Mouse (Mus musculus): ENCODE measurements around the gene Bzw1.

DNA sequence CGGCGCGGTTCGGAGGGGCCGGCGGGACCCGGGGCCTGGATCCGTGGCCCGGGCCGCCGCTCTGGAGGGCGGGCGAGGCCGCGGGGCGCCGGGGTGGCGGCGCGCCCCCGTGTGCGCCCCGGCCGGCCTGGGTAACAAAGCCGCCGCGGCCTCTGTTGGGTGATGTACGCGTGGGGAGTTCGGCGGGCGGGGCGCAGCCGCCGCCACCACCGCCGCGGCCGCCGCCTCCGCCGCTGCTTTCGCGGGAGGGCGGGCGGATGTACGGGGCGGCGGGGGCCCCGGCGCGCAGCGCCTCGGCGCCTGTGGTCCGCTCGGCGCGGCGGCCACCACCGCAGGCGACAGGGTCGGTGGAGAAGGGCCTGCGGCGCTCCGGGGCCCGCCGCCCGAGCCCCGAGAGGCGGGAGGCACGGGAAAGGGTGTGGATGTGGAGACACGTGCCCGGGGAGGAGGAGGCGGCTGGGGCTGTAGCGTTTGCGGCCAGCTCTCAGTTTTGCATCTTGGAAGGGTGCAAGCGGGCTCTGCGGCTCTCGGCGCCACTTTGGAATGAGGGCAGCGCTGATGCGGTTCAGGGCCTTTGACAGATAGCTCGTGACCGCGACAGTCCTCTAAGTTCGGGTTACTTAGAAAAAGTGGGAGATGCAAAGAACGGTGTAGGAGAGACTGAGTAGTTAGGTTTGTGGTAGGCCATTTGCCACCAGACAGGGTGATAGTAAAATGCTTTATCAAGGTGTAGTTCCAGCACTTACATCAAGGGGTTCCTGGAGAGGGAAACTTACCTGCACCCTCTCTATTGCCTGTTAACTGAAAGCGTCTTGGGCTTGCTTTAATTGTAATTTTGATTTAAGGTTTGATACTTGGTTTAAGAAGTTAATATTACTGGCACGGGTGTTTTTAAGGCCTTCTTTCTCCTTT lies 842 bp downstream of the Bzw1 start:
- TF ChIP-seq POLR2A (IDR thresholded peaks at IDR 0.05; ENCODE audit: borderline replicate concordance, insufficient read depth, low read length), result no peak
- no peak for TF ChIP-seq CTCF (IDR thresholded peaks at IDR 0.05; ENCODE audit: borderline replicate concordance, insufficient read depth, low read depth, low read length)

Measured in cerebellum, adult 2 months (tissue).